Mouse (Mus musculus) neural tube, embryonic 12.5 days (tissue): ENCODE data around the gene Camta1. TPM values are rescaled to one million over a fixed set of nuclear protein-coding genes. Genes with fewer than 3 reads are reported as not detected.
"Not testable (repeated sequence)": the region's sequence is repeated elsewhere in the genome, so short reads cannot be mapped to it uniquely, and the experiment has no call there.

ENCODE experiments used
- ATAC-seq: fragments of 200-750 bp; cut with Nextera tagmentation; 2 replicates; pipeline ENCODE4 v1.8.0; 2017; ENCODE audit warnings: low read depth, mild to moderate bottlenecking, moderate TSS enrichment, moderate library complexity; ENCODE audit not compliant: low FRiP score
- H3K27ac ChIP-seq: fragments of 300-500 bp; sonication (generic); 2 replicates; pipeline ENCODE4 v1.5.1; 2016
- H3K27me3 ChIP-seq: fragments of 300-500 bp; sonication (generic); replicated peaks from 2 replicates; pipeline ENCODE4 v1.6.1; 2016; ENCODE audit warnings: mild to moderate bottlenecking
- H3K36me3 ChIP-seq: fragments of 300-500 bp; sonication (generic); 2 replicates; pipeline ENCODE4 v1.6.1; 2016; ENCODE audit warnings: mild to moderate bottlenecking
- H3K4me1 ChIP-seq: fragments of 300-500 bp; sonication (generic); 2 replicates; pipeline ENCODE4 v1.6.1; 2016
- H3K4me2 ChIP-seq: fragments of 300-500 bp; sonication (generic); replicated peaks from 2 replicates; pipeline ENCODE4 v1.6.1; 2016; ENCODE audit warnings: mild to moderate bottlenecking
- H3K4me3 ChIP-seq: fragments of 300-500 bp; sonication (generic); 2 replicates; pipeline ENCODE4 v1.5.1; 2016
- H3K9ac ChIP-seq: fragments of 300-500 bp; sonication (generic); 2 replicates; pipeline ENCODE4 v1.6.1; 2016; ENCODE audit warnings: mild to moderate bottlenecking
- H3K9me3 ChIP-seq: fragments of 300-500 bp; sonication (generic); 2 replicates; pipeline ENCODE4 v1.6.1; 2016; ENCODE audit warnings: mild to moderate bottlenecking
- WGBS: fragments of 180-500 bp; shearing (Covaris S2); methylation state at CpG from one replicate; pipeline ENCODE4 v1.1.7; 2016; 5-methylcytosine and 5-hydroxymethylcytosine counted together
- polyA plus RNA-seq: library from polyadenylated mRNA; unstranded; fragments of >200 nt; fragmentation: Nextera tagmentation; extraction: Ambion mirVana; gene quantifications from 2 replicates; pipeline ENCODE4 v1.2.1, GENCODE M21; 2016

The Camta1 gene
- polyA plus RNA-seq, 1 experiment from 2014 or later, result 164 TPM

DNA sequence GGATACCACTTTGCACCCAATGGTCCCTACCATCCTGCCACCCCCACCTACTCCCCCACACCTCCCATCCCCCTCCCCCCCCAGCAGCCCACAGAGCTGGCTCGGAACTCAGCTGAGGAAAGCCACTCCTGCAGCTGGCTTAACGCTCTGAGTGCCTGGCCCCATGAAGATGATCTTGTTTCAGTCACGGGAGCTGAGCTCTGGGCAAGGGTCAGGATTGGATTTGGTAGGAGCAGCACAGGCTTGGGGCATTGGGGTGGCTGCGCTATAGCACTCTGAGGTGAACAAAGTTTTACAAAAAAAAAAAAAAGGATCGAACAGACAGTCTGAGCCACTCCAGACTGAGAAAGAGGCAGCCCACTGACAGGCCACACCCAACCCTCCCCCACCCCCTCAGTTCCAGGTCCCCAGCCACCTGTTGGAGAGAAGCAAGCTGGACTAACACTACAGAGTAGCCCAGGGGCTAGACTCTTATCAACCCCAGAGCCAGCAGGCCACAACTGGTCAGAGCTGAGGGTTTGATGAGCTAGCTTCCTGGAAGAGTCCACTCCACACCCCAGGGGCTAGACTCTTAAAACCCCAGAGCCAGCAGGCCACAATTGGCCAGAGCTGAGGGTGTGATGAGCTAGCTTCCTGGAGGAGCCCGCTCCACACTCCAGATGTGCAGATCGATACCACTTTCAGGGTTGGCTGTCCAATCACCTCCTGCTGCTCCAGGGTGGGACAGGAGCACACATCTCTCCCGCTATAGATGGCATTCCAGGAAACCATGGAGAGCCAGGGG, 966.8 kb downstream of the Camta1 start:
- Histone ChIP-seq H3K4me2 (no peak overlapping the region), H3K9ac (no peak overlapping the region), H3K4me1 (peaks cover 5% of the 10 kb centered on the region; the same call in 1 of the 2 replicates), H3K27me3 (0 out of 2 replicates have a peak, but pooled peaks cover 2% of the 10 kb centered on the region), H3K9me3 (no peaks in the 10 kb centered on the region), H3K36me3 (peaks cover 40% of the 10 kb centered on the region), H3K27ac (no peak overlapping the region), H3K4me3 (no peak overlapping the region)
- 77% methylated on average over 8 of the region's 8 CpGs for WGBS
- ATAC-seq, result no peak

DNA sequence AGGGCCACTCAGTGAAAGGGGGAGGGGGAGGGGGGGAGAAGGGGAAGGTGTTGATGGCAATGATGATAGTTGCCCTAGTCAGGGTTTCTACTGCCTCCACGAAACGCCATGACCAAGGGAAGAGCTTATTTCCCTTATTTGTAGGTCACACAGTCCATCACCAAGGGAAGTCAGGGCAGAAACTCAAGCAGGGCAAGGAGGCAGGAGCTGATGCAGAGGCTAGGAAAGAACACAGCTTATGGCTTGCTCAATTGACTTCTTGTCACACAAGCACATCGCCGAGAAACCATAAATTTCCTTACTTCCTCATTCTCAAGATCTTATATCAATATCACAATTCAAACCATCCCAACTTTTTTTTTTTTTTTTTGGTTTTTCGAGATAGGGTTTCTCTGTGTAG, 970.4 kb downstream of the Camta1 start:
- Histone ChIP-seq H3K4me1 (peaks cover 9% of the 10 kb centered on the region; the same call in 1 of the 2 replicates), H3K4me3 (no peak overlapping the region)
- WGBS, result 76% methylated on average over 5 of the region's 5 CpGs

DNA sequence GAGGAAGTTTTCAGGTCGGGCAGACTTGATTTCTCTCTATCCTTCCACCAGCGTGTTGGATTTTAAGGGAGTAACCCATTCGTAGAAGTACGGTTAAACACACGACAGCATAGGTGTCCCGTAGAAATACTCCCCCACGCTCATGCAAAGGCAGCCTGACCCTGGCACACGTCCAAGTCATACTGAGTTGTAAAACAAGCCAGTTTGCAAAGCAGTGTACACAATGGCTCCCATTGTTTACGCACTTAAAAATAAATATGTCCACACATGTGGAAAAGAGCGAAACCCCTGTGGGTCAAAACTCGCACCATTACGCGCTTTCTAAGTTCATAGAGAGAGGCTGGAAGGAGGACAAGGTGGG, 971.7 kb downstream of the Camta1 start:
- no peak overlapping the region; the same call in 1 of the 2 replicates for H3K4me2 ChIP-seq
- H3K27me3 ChIP-seq, result 0 out of 2 replicates have a peak, but pooled peaks cover 2% of the 10 kb centered on the region
- H3K9me3 ChIP-seq, result no peaks in the 10 kb centered on the region
- no peak overlapping the region for H3K9ac ChIP-seq
- no peak overlapping the region for H3K4me3 ChIP-seq
- no peak for ATAC-seq
- H3K27ac ChIP-seq, result no peak overlapping the region
- 58% methylated on average over 13 of the region's 13 CpGs for WGBS
- peaks cover 9% of the 10 kb centered on the region; the same call in 1 of the 2 replicates for H3K4me1 ChIP-seq
- no peaks in the 10 kb centered on the region for H3K36me3 ChIP-seq

More for the DNA sequence above, 970.4 kb downstream of the Camta1 start:
- Histone ChIP-seq H3K27ac (no peak overlapping the region), H3K9ac (no peak overlapping the region), H3K9me3 (no peaks in the 10 kb centered on the region), H3K36me3 (peaks cover 7% of the 10 kb centered on the region; the same call in 1 of the 2 replicates), H3K4me2 (no peak overlapping the region), H3K27me3 (0 out of 2 replicates have a peak, but pooled peaks cover 2% of the 10 kb centered on the region)
- no peak for ATAC-seq

DNA sequence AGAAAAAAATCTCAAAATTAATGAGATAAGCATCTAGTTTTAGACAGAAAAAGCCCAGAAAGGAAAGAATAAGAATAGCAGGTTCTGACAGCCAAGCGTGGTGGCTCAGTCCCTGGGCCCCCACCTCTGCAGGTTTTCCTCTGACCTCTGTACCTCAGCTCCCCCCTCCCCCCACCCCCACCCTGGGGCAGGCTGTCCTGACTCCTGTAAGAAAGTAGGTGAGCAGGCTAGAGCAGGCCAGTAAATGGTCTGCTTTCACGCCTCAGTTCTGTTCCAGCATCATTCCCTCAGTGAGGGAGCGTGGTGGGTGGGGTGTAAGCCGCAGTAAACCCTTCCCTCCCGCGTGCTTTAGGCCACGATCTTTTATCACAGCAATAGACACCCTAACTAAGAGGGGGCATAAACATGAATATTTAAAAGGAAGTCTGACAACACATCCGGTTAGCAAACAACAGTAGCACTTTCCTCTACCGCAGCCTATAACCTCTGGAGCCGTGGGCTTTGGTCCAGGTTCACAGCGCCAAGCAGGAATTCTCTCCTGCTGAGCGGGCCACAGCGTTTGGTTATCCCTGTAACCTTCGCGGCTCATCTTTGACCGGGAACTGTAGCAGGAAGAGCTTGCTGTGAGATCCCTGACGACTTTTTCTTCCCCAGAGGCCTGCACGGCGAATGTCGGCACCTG, 972.3 kb downstream of the Camta1 start:
- no peak overlapping the region for H3K27ac ChIP-seq
- 43% methylated on average over 20 of the region's 20 CpGs for WGBS

DNA sequence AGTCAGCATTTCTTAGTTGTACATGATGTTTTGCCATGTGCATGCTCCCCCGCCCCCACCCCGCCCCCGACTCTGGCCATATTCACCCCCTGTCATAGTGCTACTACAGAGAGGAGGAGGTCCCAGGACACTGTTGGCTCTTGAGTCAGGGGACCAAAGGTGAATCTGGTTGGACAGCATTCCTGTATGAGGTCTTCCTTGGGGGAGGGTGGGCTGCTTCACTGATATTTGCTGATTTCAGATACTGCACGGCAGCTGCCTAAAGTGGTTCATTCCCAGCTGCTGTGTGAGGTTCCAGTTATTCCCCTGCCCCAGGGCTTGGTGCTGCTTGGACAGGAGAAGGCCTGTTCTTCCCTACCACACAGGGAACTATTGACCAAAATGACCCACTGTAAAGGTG, 973.2 kb downstream of the Camta1 start:
- Histone ChIP-seq H3K9me3 (no peaks in the 10 kb centered on the region), H3K9ac (no peak overlapping the region), H3K27me3 (0 out of 2 replicates have a peak, but pooled peaks cover 2% of the 10 kb centered on the region), H3K4me1 (peaks cover 9% of the 10 kb centered on the region; the same call in 1 of the 2 replicates), H3K4me2 (no peak overlapping the region), H3K27ac (no peak overlapping the region), H3K36me3 (no peaks in the 10 kb centered on the region), H3K4me3 (no peak overlapping the region)
- WGBS, result 79% methylated on average over 4 of the region's 4 CpGs
- ATAC-seq, result no peak

More for the DNA sequence above, 972.3 kb downstream of the Camta1 start:
- Histone ChIP-seq H3K4me3 (no peak overlapping the region), H3K9me3 (no peaks in the 10 kb centered on the region), H3K9ac (no peak overlapping the region), H3K4me2 (no peak overlapping the region; the same call in 1 of the 2 replicates), H3K4me1 (peaks cover 9% of the 10 kb centered on the region; the same call in 1 of the 2 replicates), H3K27me3 (0 out of 2 replicates have a peak, but pooled peaks cover 2% of the 10 kb centered on the region), H3K36me3 (no peaks in the 10 kb centered on the region)
- no peak for ATAC-seq

DNA sequence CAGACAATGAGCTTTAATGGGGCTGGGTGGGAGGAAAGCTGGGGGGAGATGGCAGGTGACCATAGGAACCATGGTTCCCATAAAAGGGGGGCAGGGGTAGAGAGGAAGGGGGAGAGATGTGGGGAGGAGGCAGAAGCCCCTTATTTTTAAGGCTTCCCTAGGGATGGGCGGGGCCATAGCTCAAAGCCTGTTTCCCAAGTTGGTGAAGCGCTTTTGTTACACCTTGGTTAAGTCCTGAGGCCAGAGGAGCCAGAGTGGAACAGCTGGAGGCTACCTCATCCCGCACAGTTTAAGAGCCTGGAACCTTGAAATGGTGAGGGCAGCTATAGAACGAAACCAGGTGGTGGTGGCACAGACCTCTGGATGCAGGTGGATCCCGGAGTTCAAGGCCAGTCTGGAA, 973.8 kb downstream of the Camta1 start:
- Histone ChIP-seq H3K27me3 (0 out of 2 replicates have a peak, but pooled peaks cover 2% of the 10 kb centered on the region), H3K9ac (no peak overlapping the region), H3K36me3 (no peaks in the 10 kb centered on the region), H3K4me3 (no peak overlapping the region), H3K9me3 (no peaks in the 10 kb centered on the region), H3K27ac (no peak overlapping the region), H3K4me1 (peaks cover 9% of the 10 kb centered on the region; the same call in 1 of the 2 replicates), H3K4me2 (no peak overlapping the region)
- no peak for ATAC-seq
- 80% methylated on average over 5 of the region's 5 CpGs for WGBS

DNA sequence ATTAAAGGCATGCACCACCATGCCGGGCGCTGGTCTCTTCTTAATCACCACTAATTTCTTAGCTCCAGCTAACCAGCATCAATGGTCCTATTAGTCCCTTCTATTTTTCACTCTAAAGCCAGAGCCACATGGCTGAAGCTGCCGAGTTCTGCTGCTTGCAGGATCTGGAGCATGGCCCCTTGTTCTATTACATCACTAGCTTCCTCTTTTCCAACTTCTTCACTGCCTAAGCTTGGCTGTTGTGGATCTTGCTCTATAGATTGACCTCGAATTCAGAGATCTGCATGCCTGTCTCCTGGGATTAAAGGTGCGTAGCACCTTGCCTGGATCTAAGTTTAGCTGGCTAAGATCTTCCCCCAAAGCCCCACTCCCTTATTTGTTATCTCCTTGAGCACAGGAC, 979.0 kb downstream of the Camta1 start:
- H3K36me3 ChIP-seq, result peaks cover 15% of the 10 kb centered on the region; the same call in 1 of the 2 replicates
- H3K4me2 ChIP-seq, result no peak overlapping the region
- no peak overlapping the region for H3K4me3 ChIP-seq
- no peaks in the 10 kb centered on the region for H3K4me1 ChIP-seq
- no peaks in the 10 kb centered on the region for H3K27me3 ChIP-seq
- H3K9ac ChIP-seq, result no peak overlapping the region
- no peak overlapping the region for H3K27ac ChIP-seq
- ATAC-seq, result no peak
- peaks cover 26% of the 10 kb centered on the region for H3K9me3 ChIP-seq
- 88% methylated on average over 5 of the region's 5 CpGs for WGBS

DNA sequence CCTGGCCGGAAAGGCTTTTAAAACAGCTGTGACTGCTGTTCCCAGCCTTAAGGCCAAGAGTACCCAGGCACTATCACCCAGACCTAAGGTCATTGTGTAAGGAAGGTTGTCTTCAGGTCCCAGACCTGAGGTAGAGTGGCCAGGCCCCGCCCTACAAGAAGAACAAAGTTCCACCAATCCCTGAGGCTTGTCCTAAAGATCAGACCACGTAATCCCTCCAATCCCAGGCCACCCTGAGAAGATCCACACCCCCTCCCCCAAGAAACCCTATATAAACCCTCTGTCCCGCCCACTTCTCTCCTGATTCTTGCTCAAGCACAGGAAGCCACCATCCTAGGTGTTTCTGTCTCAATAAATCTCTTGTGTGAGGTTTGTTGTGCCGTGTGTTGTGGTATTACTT, 981.3 kb downstream of the Camta1 start:
- H3K36me3 ChIP-seq, result peaks cover 15% of the 10 kb centered on the region; the same call in 1 of the 2 replicates
- no peak overlapping the region for H3K4me3 ChIP-seq
- no peak for ATAC-seq
- no peaks in the 10 kb centered on the region for H3K27me3 ChIP-seq
- H3K4me1 ChIP-seq, result no peaks in the 10 kb centered on the region
- WGBS, result 84% methylated on average over 5 of the region's 5 CpGs
- no peak overlapping the region for H3K9ac ChIP-seq
- H3K27ac ChIP-seq, result no peak overlapping the region
- H3K4me2 ChIP-seq, result no peak overlapping the region
- H3K9me3 ChIP-seq, result peaks cover 26% of the 10 kb centered on the region

DNA sequence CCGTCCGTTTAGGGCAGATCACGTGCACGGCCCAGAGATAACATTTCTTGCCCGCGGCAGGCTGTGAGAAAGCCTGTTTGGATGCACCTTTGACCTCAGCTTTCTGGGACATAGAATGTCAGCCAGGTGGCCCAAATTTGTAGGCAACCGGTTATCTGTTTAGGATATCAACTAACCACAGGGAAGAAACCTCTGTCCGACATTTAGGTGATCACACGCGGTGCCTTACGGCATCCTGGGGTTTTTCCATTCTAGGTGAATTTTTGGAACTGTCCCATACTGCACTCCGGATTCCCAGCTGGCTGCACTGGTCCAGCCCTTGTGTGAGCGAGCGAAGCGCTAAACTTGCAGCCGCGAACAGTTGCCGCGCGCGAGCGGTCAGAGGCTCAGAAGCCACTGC, 982.0 kb downstream of the Camta1 start:
- Histone ChIP-seq H3K9me3 (peaks cover 26% of the 10 kb centered on the region), H3K27ac (no peak overlapping the region), H3K4me1 (no peaks in the 10 kb centered on the region), H3K4me2 (no peak overlapping the region), H3K27me3 (no peaks in the 10 kb centered on the region), H3K4me3 (no peak overlapping the region), H3K36me3 (peaks cover 15% of the 10 kb centered on the region; the same call in 1 of the 2 replicates), H3K9ac (no peak overlapping the region)
- ATAC-seq, result no peak
- 93% methylated on average over 22 of the region's 22 CpGs for WGBS

DNA sequence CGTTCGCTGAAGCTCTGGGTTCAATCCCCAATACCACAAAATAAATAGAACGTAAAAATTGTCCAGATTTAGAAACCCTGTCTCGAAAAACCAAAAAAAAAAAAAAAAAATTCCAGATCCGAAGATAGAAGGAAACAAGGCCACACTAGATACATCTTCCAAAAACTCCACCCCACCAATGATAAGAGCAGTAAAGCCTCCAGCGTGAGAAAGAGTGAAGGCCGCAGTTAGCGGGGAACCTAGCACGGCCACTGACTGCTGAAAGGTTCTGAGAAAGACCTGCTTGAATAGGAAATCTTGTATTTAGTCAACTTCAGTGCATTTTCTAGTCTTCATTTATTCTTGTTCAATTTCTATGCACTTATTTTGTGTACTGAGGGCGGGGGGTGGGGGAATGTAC, 986.3 kb downstream of the Camta1 start:
- no peaks in the 10 kb centered on the region for H3K27me3 ChIP-seq
- no peak for ATAC-seq
- H3K4me1 ChIP-seq, result peaks cover 18% of the 10 kb centered on the region
- peaks cover 15% of the 10 kb centered on the region; the same call in 1 of the 2 replicates for H3K36me3 ChIP-seq
- peaks cover 23% of the 10 kb centered on the region for H3K9me3 ChIP-seq
- 86% methylated on average over 10 of the region's 10 CpGs for WGBS
- no peak overlapping the region for H3K27ac ChIP-seq
- no peak overlapping the region for H3K4me3 ChIP-seq
- no peak overlapping the region for H3K9ac ChIP-seq
- no peak overlapping the region for H3K4me2 ChIP-seq

DNA sequence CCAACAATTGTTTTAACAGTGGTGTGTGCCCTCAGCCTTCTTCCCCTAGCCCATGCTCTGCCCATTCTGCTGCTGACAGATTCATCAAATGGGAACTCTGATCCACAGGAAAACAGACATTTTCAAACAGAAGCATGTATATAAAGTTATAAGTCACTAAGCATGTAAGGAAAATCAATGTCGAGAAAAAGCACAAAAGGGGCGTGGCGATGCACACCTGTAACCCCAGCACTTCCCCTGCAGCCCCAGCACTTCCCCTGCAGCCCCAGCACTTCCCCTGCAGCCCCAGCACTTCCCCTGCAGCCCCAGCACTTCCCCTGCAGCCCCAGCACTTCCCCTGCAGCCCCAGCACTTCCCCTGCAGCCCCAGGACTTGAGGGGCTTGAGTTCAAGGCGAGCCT, 987.3 kb downstream of the Camta1 start:
- H3K9ac ChIP-seq, ATAC-seq, H3K4me2 ChIP-seq, H3K27ac ChIP-seq, H3K4me3 ChIP-seq, H3K27me3 ChIP-seq: not testable (repeated sequence)
- peaks cover 13% of the 10 kb centered on the region for H3K36me3 ChIP-seq
- WGBS, result 69% methylated on average over 4 of the region's 4 CpGs
- peaks cover 20% of the 10 kb centered on the region for H3K4me1 ChIP-seq
- H3K9me3 ChIP-seq, result peaks cover 14% of the 10 kb centered on the region

DNA sequence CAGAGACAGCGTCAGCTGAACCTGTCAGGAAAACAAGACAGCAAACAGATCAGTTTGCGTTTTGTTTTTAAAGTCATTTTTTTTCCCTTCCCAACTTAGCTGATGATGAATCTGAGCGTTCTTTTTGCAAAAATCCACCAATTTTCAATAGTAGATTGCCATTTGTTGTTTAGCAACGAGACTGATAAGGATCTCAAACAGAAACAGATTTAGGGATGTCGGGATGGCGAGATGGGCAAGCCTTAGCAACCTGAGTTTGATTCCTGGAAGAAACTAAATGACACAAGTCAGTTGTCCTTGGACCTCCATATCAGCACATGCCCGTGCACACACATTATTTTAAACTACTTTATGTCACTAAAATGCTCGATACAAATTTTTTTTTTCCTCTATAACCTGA, 989.0 kb downstream of the Camta1 start:
- H3K27ac ChIP-seq, result 0 out of 2 replicates have a peak overlapping the region, but pooled peaks have one; percentile 53
- peaks cover 21% of the 10 kb centered on the region for H3K4me1 ChIP-seq
- H3K36me3 ChIP-seq, result peaks cover 20% of the 10 kb centered on the region
- no peak overlapping the region for H3K4me2 ChIP-seq
- 0 out of 2 replicates have a peak overlapping the region, but pooled peaks have one; percentile 26 for H3K9ac ChIP-seq
- H3K9me3 ChIP-seq, result no peaks in the 10 kb centered on the region
- ATAC-seq, result no peak
- WGBS, result 88% methylated on average over 8 of the region's 8 CpGs
- H3K27me3 ChIP-seq, result no peaks in the 10 kb centered on the region
- no peak overlapping the region for H3K4me3 ChIP-seq
